Mouse (Mus musculus): ENCODE results near the gene Hlf. TPM values are rescaled to one million over a fixed set of nuclear protein-coding genes. Genes with fewer than 3 reads are reported as not detected.
A peak's percentile ranks its signal among the peaks of the same experiment; 100 is the strongest.

Gene Hlf
- polyA plus RNA-seq (2014; fragmentation: Nextera tagmentation; extraction: Ambion mirVana): 0.92 and 1.2 TPM in 2 replicates

- DNase-seq (ENCODE audit: low spot score) (peak; percentile 93), ATAC-seq (replicated peaks; ENCODE audit: low FRiP score, low TSS enrichment, low read depth) (peak; percentile 95)
- H3K36me3 ChIP-seq (ENCODE audit: control insufficient read depth, insufficient read depth, low read length): no peaks in the 10 kb centered on the region
- H3K4me1 ChIP-seq (replicated peaks; ENCODE audit: control insufficient read depth, insufficient read depth, low read length): peaks cover 7% of the 10 kb centered on the region; the same call in 1 of the 2 replicates
- H3K9ac ChIP-seq (ENCODE audit: low read length): peak within 1 kb of the TSS; percentile 38
- under 1% methylated on average over 39 of the region's 40 CpGs for WGBS
- peak within 1 kb of the TSS; percentile 39 for H3K4me3 ChIP-seq (ENCODE audit: low read depth, low read length)
- H3K9me3 ChIP-seq (ENCODE audit: control insufficient read depth, low read length): no peaks in the 10 kb centered on the region
- H3K4me2 ChIP-seq (ENCODE audit: low read length): peak within 1 kb of the TSS; percentile 87
- H3K27me3 ChIP-seq (replicated peaks; ENCODE audit: control insufficient read depth, insufficient read depth, low read length): peaks cover 33% of the 10 kb centered on the region
- no peak within 1 kb of the TSS for H3K27ac ChIP-seq (ENCODE audit: low read depth)
Measured at GRCm38 (mm10) chr11:90390817-90391173, at the start of gene Hlf. Gene Hlf, minus strand, starts transcription at chr11:90390895.

- H3K4me1 ChIP-seq (replicated peaks; ENCODE audit: control insufficient read depth, insufficient read depth, low read length): no peaks in the 10 kb centered on the region
- no peaks in the 10 kb centered on the region for H3K27me3 ChIP-seq (replicated peaks; ENCODE audit: control insufficient read depth, insufficient read depth, low read length)
- no peak overlapping the region for H3K9ac ChIP-seq (ENCODE audit: low read length)
- H3K4me3 ChIP-seq (ENCODE audit: low read depth, low read length): no peak overlapping the region
- H3K36me3 ChIP-seq (ENCODE audit: control insufficient read depth, insufficient read depth, low read length): no peaks in the 10 kb centered on the region
- no peaks in the 10 kb centered on the region for H3K9me3 ChIP-seq (ENCODE audit: control insufficient read depth, low read length)
- no peak for DNase-seq (ENCODE audit: low spot score)
- ATAC-seq (replicated peaks; ENCODE audit: low FRiP score, low TSS enrichment, low read depth): no peak
- H3K27ac ChIP-seq (ENCODE audit: low read depth): no peak overlapping the region
- 55% methylated on average over 5 of the region's 5 CpGs for WGBS
- no peak overlapping the region for H3K4me2 ChIP-seq (ENCODE audit: low read length)
Measured at GRCm38 (mm10) chr11:90438768-90439167, 48.1 kb upstream of the Hlf start.

- WGBS: 91% methylated on average over 4 of the region's 4 CpGs
Measured at GRCm38 (mm10) chr11:90425207-90425525, 34.5 kb upstream of the Hlf start.

GRCm38 (mm10) chr11:90424334-90425206 lies 33.9 kb upstream of the Hlf start:
- WGBS: 81% methylated on average over 11 of the region's 11 CpGs
- Histone ChIP-seq H3K27ac (ENCODE audit: low read depth) (no peak overlapping the region), H3K9me3 (ENCODE audit: control insufficient read depth, low read length) (no peaks in the 10 kb centered on the region), H3K4me3 (ENCODE audit: low read depth, low read length) (no peak overlapping the region), H3K4me1 (replicated peaks; ENCODE audit: control insufficient read depth, insufficient read depth, low read length) (no peaks in the 10 kb centered on the region), H3K9ac (ENCODE audit: low read length) (no peak overlapping the region), H3K36me3 (ENCODE audit: control insufficient read depth, insufficient read depth, low read length) (no peaks in the 10 kb centered on the region), H3K27me3 (replicated peaks; ENCODE audit: control insufficient read depth, insufficient read depth, low read length) (peaks cover 5% of the 10 kb centered on the region), H3K4me2 (ENCODE audit: low read length) (no peak overlapping the region)
- no peak for DNase-seq (ENCODE audit: low spot score)
- ATAC-seq (replicated peaks; ENCODE audit: low FRiP score, low TSS enrichment, low read depth): no peak

More at GRCm38 (mm10) chr11:90425207-90425525, 34.5 kb upstream of the Hlf start:
- Histone ChIP-seq H3K4me2 (ENCODE audit: low read length) (no peak overlapping the region), H3K27ac (ENCODE audit: low read depth) (no peak overlapping the region), H3K4me1 (replicated peaks; ENCODE audit: control insufficient read depth, insufficient read depth, low read length) (no peaks in the 10 kb centered on the region), H3K4me3 (ENCODE audit: low read depth, low read length) (no peak overlapping the region), H3K9me3 (ENCODE audit: control insufficient read depth, low read length) (no peaks in the 10 kb centered on the region), H3K36me3 (ENCODE audit: control insufficient read depth, insufficient read depth, low read length) (no peaks in the 10 kb centered on the region), H3K27me3 (replicated peaks; ENCODE audit: control insufficient read depth, insufficient read depth, low read length) (no peaks in the 10 kb centered on the region; the same call in 1 of the 2 replicates), H3K9ac (ENCODE audit: low read length) (no peak overlapping the region)
- DNase-seq (ENCODE audit: low spot score) (no peak), ATAC-seq (replicated peaks; ENCODE audit: low FRiP score, low TSS enrichment, low read depth) (no peak)

- no peak for DNase-seq (ENCODE audit: low spot score)
- 73% methylated on average over 3 of the region's 3 CpGs for WGBS
Measured at GRCm38 (mm10) chr11:90423896-90424295, 33.2 kb upstream of the Hlf start.

GRCm38 (mm10) chr11:90419706-90420105 lies 29.0 kb upstream of the Hlf start:
- 87% methylated on average over 11 of the region's 11 CpGs for WGBS

More at GRCm38 (mm10) chr11:90423896-90424295, 33.2 kb upstream of the Hlf start:
- Histone ChIP-seq H3K9me3 (ENCODE audit: control insufficient read depth, low read length) (no peaks in the 10 kb centered on the region), H3K27ac (ENCODE audit: low read depth) (no peak overlapping the region), H3K4me1 (replicated peaks; ENCODE audit: control insufficient read depth, insufficient read depth, low read length) (no peaks in the 10 kb centered on the region), H3K9ac (ENCODE audit: low read length) (no peak overlapping the region), H3K4me2 (ENCODE audit: low read length) (no peak overlapping the region), H3K4me3 (ENCODE audit: low read depth, low read length) (no peak overlapping the region), H3K36me3 (ENCODE audit: control insufficient read depth, insufficient read depth, low read length) (no peaks in the 10 kb centered on the region), H3K27me3 (replicated peaks; ENCODE audit: control insufficient read depth, insufficient read depth, low read length) (peaks cover 7% of the 10 kb centered on the region)
- no peak for ATAC-seq (replicated peaks; ENCODE audit: low FRiP score, low TSS enrichment, low read depth)

GRCm38 (mm10) chr11:90417921-90418320 lies 27.2 kb upstream of the Hlf start:
- Histone ChIP-seq H3K9me3 (ENCODE audit: control insufficient read depth, low read length) (no peaks in the 10 kb centered on the region), H3K27ac (ENCODE audit: low read depth) (no peak overlapping the region), H3K36me3 (ENCODE audit: control insufficient read depth, insufficient read depth, low read length) (no peaks in the 10 kb centered on the region), H3K9ac (ENCODE audit: low read length) (0 out of 2 replicates have a peak overlapping the region, but pooled peaks have one; percentile 23), H3K4me2 (ENCODE audit: low read length) (peak overlapping the region; percentile 55), H3K27me3 (replicated peaks; ENCODE audit: control insufficient read depth, insufficient read depth, low read length) (peaks cover 7% of the 10 kb centered on the region), H3K4me1 (replicated peaks; ENCODE audit: control insufficient read depth, insufficient read depth, low read length) (no peaks in the 10 kb centered on the region), H3K4me3 (ENCODE audit: low read depth, low read length) (peak overlapping the region; percentile 20)
- peak; percentile 93 for DNase-seq (ENCODE audit: low spot score)
- peak; percentile 99 for ATAC-seq (replicated peaks; ENCODE audit: low FRiP score, low TSS enrichment, low read depth)
- 1% methylated on average over 42 of the region's 42 CpGs for WGBS

More at GRCm38 (mm10) chr11:90419706-90420105, 29.0 kb upstream of the Hlf start:
- Histone ChIP-seq H3K36me3 (ENCODE audit: control insufficient read depth, insufficient read depth, low read length) (no peaks in the 10 kb centered on the region), H3K4me3 (ENCODE audit: low read depth, low read length) (no peak overlapping the region), H3K27ac (ENCODE audit: low read depth) (no peak overlapping the region), H3K9ac (ENCODE audit: low read length) (no peak overlapping the region), H3K4me1 (replicated peaks; ENCODE audit: control insufficient read depth, insufficient read depth, low read length) (no peaks in the 10 kb centered on the region), H3K4me2 (ENCODE audit: low read length) (no peak overlapping the region), H3K9me3 (ENCODE audit: control insufficient read depth, low read length) (no peaks in the 10 kb centered on the region), H3K27me3 (replicated peaks; ENCODE audit: control insufficient read depth, insufficient read depth, low read length) (peaks cover 7% of the 10 kb centered on the region)
- DNase-seq (ENCODE audit: low spot score): no peak
- ATAC-seq (replicated peaks; ENCODE audit: low FRiP score, low TSS enrichment, low read depth): no peak

GRCm38 (mm10) chr11:90417011-90417410 lies 26.3 kb upstream of the Hlf start:
- 84% methylated on average over 5 of the region's 5 CpGs for WGBS
- no peak for ATAC-seq (replicated peaks; ENCODE audit: low FRiP score, low TSS enrichment, low read depth)
- Histone ChIP-seq H3K27ac (ENCODE audit: low read depth) (no peak overlapping the region), H3K9me3 (ENCODE audit: control insufficient read depth, low read length) (no peaks in the 10 kb centered on the region), H3K27me3 (replicated peaks; ENCODE audit: control insufficient read depth, insufficient read depth, low read length) (peaks cover 7% of the 10 kb centered on the region), H3K4me3 (ENCODE audit: low read depth, low read length) (no peak overlapping the region), H3K36me3 (ENCODE audit: control insufficient read depth, insufficient read depth, low read length) (no peaks in the 10 kb centered on the region), H3K4me2 (ENCODE audit: low read length) (no peak overlapping the region), H3K4me1 (replicated peaks; ENCODE audit: control insufficient read depth, insufficient read depth, low read length) (no peaks in the 10 kb centered on the region), H3K9ac (ENCODE audit: low read length) (no peak overlapping the region)
- DNase-seq (ENCODE audit: low spot score): no peak

- Histone ChIP-seq H3K4me1 (replicated peaks; ENCODE audit: control insufficient read depth, insufficient read depth, low read length) (0 out of 2 replicates have a peak, but pooled peaks cover 3% of the 10 kb centered on the region), H3K4me2 (ENCODE audit: low read length) (no peak overlapping the region), H3K9me3 (ENCODE audit: control insufficient read depth, low read length) (no peaks in the 10 kb centered on the region), H3K4me3 (ENCODE audit: low read depth, low read length) (no peak overlapping the region), H3K27me3 (replicated peaks; ENCODE audit: control insufficient read depth, insufficient read depth, low read length) (no peaks in the 10 kb centered on the region), H3K9ac (ENCODE audit: low read length) (no peak overlapping the region), H3K27ac (ENCODE audit: low read depth) (no peak overlapping the region), H3K36me3 (ENCODE audit: control insufficient read depth, insufficient read depth, low read length) (no peaks in the 10 kb centered on the region)
- no peak for DNase-seq (ENCODE audit: low spot score)
- 36% methylated on average over 6 of the region's 6 CpGs for WGBS
- ATAC-seq (replicated peaks; ENCODE audit: low FRiP score, low TSS enrichment, low read depth): no peak
Measured at GRCm38 (mm10) chr11:90398850-90399249, 8.2 kb upstream of the Hlf start.

Data from intestine, embryonic 14.5 days (tissue).